Mouse (Mus musculus): ENCODE measurements around the gene Phkg1.
"Not testable (repeated sequence)": the region's sequence is repeated elsewhere in the genome, so short reads cannot be mapped to it uniquely, and the experiment has no call there.

Gene Phkg1

GRCm38 (mm10) chr5:129898449-129898848 is at the start of gene Phkg1:
Phkg1 (minus strand) TSS chr5:129898549.
- DNase-seq (ENCODE audit: extremely low read depth, low read depth, low spot score) = no peak

- DNase-seq (ENCODE audit: extremely low read depth, low read depth, low spot score) = no peak
Measured at GRCm38 (mm10) chr5:129947528-129948033, 49.2 kb upstream of the Phkg1 start.

- DNase-seq (ENCODE audit: extremely low read depth, low read depth, low spot score) = no peak
Measured at GRCm38 (mm10) chr5:129943402-129943801, 45.1 kb upstream of the Phkg1 start.

GRCm38 (mm10) chr5:129942073-129942939 is 44.0 kb upstream of the Phkg1 start:
- DNase-seq (ENCODE audit: extremely low read depth, low read depth, low spot score) = not testable (repeated sequence)

GRCm38 (mm10) chr5:129941495-129942045 is 43.2 kb upstream of the Phkg1 start, which contains the start of gene Vkorc1l1:
Vkorc1l1 (plus strand) TSS chr5:129941970.
- peak; percentile 93 for DNase-seq (ENCODE audit: extremely low read depth, low read depth, low spot score)

GRCm38 (mm10) chr5:129940736-129941494 is 42.6 kb upstream of the Phkg1 start:
- no peak for DNase-seq (ENCODE audit: extremely low read depth, low read depth, low spot score)

GRCm38 (mm10) chr5:129940281-129940680 is 41.9 kb upstream of the Phkg1 start:
- DNase-seq (ENCODE audit: extremely low read depth, low read depth, low spot score) = no peak

- DNase-seq (ENCODE audit: extremely low read depth, low read depth, low spot score) = no peak
Measured at GRCm38 (mm10) chr5:129936941-129937340, 38.6 kb upstream of the Phkg1 start.

- peak; percentile 97 for DNase-seq (ENCODE audit: extremely low read depth, low read depth, low spot score)
Measured at GRCm38 (mm10) chr5:129929924-129930855, 31.8 kb upstream of the Phkg1 start.

- DNase-seq (ENCODE audit: extremely low read depth, low read depth, low spot score) = no peak
Measured at GRCm38 (mm10) chr5:129925933-129926332, 27.6 kb upstream of the Phkg1 start.

GRCm38 (mm10) chr5:129924820-129925452 is 26.6 kb upstream of the Phkg1 start:
- DNase-seq (ENCODE audit: extremely low read depth, low read depth, low spot score) = no peak

- no peak for DNase-seq (ENCODE audit: extremely low read depth, low read depth, low spot score)
Measured at GRCm38 (mm10) chr5:129921972-129922371, 23.6 kb upstream of the Phkg1 start.

- DNase-seq (ENCODE audit: extremely low read depth, low read depth, low spot score) = no peak
Measured at GRCm38 (mm10) chr5:129919320-129919719, 21.0 kb upstream of the Phkg1 start.

- DNase-seq (ENCODE audit: extremely low read depth, low read depth, low spot score) = no peak
Measured at GRCm38 (mm10) chr5:129918752-129919151, 20.4 kb upstream of the Phkg1 start.

GRCm38 (mm10) chr5:129918065-129918651 is 19.8 kb upstream of the Phkg1 start:
- DNase-seq (ENCODE audit: extremely low read depth, low read depth, low spot score) = no peak

GRCm38 (mm10) chr5:129915491-129915890 is 17.1 kb upstream of the Phkg1 start:
- not testable (repeated sequence) for DNase-seq (ENCODE audit: extremely low read depth, low read depth, low spot score)

- no peak for DNase-seq (ENCODE audit: extremely low read depth, low read depth, low spot score)
Measured at GRCm38 (mm10) chr5:129914024-129914423, 15.7 kb upstream of the Phkg1 start.

GRCm38 (mm10) chr5:129909591-129909990 is 11.2 kb upstream of the Phkg1 start:
- DNase-seq (ENCODE audit: extremely low read depth, low read depth, low spot score) = no peak

GRCm38 (mm10) chr5:129909147-129909546 is 10.8 kb upstream of the Phkg1 start:
- no peak for DNase-seq (ENCODE audit: extremely low read depth, low read depth, low spot score)
